Mouse (Mus musculus) limb, embryonic 15.5 days (tissue): ENCODE measurements around the gene Sarnp. TPM values are rescaled to one million over a fixed set of nuclear protein-coding genes. Genes with fewer than 3 reads are reported as not detected.

Experiments used
- ATAC-seq: fragments of 200-750 bp; cut with Nextera tagmentation; 2 replicates; pipeline ENCODE4 v1.8.0; 2017; ENCODE audit warnings: low read depth, moderate TSS enrichment; ENCODE audit not compliant: insufficient number of reproducible peaks, low FRiP score, low TSS enrichment
- H3K27ac ChIP-seq: fragments of 300-500 bp; sonication (generic); 2 replicates; pipeline ENCODE4 v1.5.1; 2015; ENCODE audit warnings: moderate library complexity, mild to moderate bottlenecking, inconsistent platforms
- H3K27me3 ChIP-seq: fragments of 300-500 bp; sonication (generic); 2 replicates; pipeline ENCODE4 v1.6.1; 2015; ENCODE audit warnings: inconsistent platforms
- H3K36me3 ChIP-seq: fragments of 300-500 bp; sonication (generic); 2 replicates; pipeline ENCODE4 v1.6.1; 2015; ENCODE audit warnings: inconsistent platforms
- H3K4me1 ChIP-seq: fragments of 300-500 bp; sonication (generic); 2 replicates; pipeline ENCODE4 v1.6.1; 2015; ENCODE audit warnings: inconsistent platforms
- H3K4me2 ChIP-seq: fragments of 300-500 bp; sonication (generic); 2 replicates; pipeline ENCODE4 v1.6.1; 2015; ENCODE audit warnings: mild to moderate bottlenecking, inconsistent platforms
- H3K4me3 ChIP-seq: fragments of 300-500 bp; sonication (generic); 2 replicates; pipeline ENCODE4 v1.5.1; 2015; ENCODE audit warnings: mild to moderate bottlenecking, inconsistent platforms
- H3K9ac ChIP-seq: fragments of 300-500 bp; sonication (generic); 2 replicates; pipeline ENCODE4 v1.6.1; 2015; ENCODE audit warnings: inconsistent platforms
- H3K9me3 ChIP-seq: fragments of 300-500 bp; sonication (generic); 2 replicates; pipeline ENCODE4 v1.6.1; 2016; ENCODE audit warnings: inconsistent platforms
- WGBS: fragments of 180-500 bp; shearing (Covaris S2); methylation state at CpG from one replicate; pipeline ENCODE4 v1.1.7; 2015; 5-methylcytosine and 5-hydroxymethylcytosine counted together
- polyA plus RNA-seq: library from polyadenylated mRNA; unstranded; fragments of >200 nt; fragmentation: Nextera tagmentation; extraction: Ambion mirVana; gene quantifications from 2 replicates; pipeline ENCODE4 v1.2.1, GENCODE M21; 2015

Sarnp gene
- polyA plus RNA-seq, 1 experiment from 2014 or later = 180 TPM

DNA sequence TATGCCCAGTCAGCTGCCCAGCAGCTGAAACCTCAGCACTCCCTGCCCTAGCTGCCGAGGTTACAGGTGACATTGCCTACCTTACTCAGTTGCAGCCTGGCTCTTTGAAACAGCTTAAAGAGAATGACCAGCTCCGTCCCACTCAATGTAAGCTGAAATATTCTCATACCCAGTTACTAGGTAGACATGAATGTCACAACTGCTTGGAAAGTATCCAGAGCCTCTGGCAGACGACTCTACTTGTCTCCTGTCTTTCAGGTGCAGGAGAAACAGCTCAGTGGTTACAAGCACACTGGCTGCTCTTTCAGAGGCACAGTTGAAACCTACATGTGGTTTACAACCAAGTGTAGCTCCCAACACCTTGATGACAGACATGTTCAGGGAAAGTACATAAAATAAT, 53.2 kb downstream of the Sarnp start:
- Histone ChIP-seq H3K4me1 (no peaks in the 10 kb centered on the region), H3K36me3 (peaks cover 65% of the 10 kb centered on the region)
- WGBS = 84% methylated on average over 3 of the region's 3 CpGs

DNA sequence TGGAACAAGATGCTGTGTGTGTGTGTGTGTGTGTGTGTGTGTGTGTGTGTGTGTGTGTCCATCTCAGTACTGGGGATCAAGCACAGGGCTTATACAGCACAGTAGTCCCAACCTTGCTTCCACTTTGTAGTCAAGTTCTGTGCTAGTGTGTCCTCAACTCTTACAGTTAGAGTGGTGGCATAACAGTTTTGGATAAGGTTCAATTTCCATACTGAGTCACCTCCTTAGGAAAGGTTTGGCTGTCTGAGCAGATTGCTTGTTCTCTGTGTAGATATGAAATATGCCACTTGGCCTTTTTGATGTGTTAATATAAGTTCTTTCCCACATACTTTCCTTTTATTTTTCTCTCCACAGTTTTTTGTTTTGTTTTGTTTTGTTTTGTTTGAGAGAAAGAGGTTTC, 61.2 kb downstream of the Sarnp start:
- Histone ChIP-seq H3K27me3 (no peaks in the 10 kb centered on the region), H3K9ac (no peak overlapping the region), H3K4me3 (no peak overlapping the region), H3K4me2 (no peak overlapping the region), H3K9me3 (no peaks in the 10 kb centered on the region), H3K36me3 (peaks cover 49% of the 10 kb centered on the region), H3K27ac (no peak overlapping the region), H3K4me1 (no peaks in the 10 kb centered on the region)
- no peak for ATAC-seq

More for the DNA sequence above, 53.2 kb downstream of the Sarnp start:
- no peak overlapping the region for H3K27ac ChIP-seq
- ATAC-seq = no peak
- no peak overlapping the region for H3K4me3 ChIP-seq
- no peaks in the 10 kb centered on the region for H3K27me3 ChIP-seq
- H3K9ac ChIP-seq = no peak overlapping the region
- no peaks in the 10 kb centered on the region for H3K9me3 ChIP-seq
- no peak overlapping the region for H3K4me2 ChIP-seq

DNA sequence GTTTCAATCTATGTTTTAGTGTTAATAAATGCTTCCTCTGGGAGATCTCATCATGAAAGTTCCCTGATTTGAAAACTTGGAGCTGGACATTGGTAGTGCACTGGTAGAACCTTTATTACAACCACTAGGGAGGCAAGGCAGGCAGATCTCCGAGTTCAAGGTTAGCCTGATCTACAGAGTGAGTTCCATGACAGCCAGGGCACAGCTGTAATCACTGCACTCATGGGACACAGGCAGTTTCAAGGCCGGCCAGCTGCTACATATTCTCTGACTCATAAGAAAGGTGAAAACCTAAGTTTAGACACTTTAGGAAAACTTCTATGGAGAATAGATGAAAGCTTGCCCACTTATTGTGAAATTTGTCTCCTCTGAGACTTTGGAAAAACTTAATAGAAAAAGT, 61.7 kb downstream of the Sarnp start:
- Histone ChIP-seq H3K9ac (no peak overlapping the region), H3K4me1 (no peaks in the 10 kb centered on the region), H3K4me2 (no peak overlapping the region), H3K36me3 (peaks cover 44% of the 10 kb centered on the region), H3K27ac (no peak overlapping the region), H3K4me3 (no peak overlapping the region), H3K27me3 (no peaks in the 10 kb centered on the region), H3K9me3 (no peaks in the 10 kb centered on the region)
- no peak for ATAC-seq
- WGBS = 75% methylated on average over 2 of the region's 2 CpGs

DNA sequence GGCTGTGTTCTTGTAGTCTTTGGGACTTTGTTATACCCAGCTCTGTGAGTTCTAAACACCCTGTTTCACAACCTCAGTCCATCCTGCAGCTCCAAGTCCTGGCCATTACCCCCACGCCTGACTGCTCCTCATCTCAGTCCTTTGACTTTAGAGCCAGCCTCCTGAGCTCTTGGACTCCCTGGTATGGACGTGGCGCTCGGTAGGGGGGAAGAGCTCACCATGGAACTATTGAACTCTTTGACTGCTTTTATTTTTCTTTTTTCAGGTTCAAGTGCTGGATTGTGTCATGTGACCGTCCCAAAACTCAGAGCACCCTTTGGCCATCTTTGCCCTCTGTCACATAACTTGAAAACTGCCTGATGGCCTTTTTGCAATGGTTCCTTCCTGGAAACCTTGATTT, 64.9 kb downstream of the Sarnp start:
- H3K4me1 ChIP-seq = peaks cover 7% of the 10 kb centered on the region; the same call in 1 of the 2 replicates
- no peak overlapping the region for H3K9ac ChIP-seq
- no peak for ATAC-seq
- WGBS = 90% methylated on average over 5 of the region's 5 CpGs
- no peak overlapping the region for H3K4me2 ChIP-seq
- H3K27me3 ChIP-seq = no peaks in the 10 kb centered on the region
- no peaks in the 10 kb centered on the region for H3K9me3 ChIP-seq
- no peak overlapping the region for H3K4me3 ChIP-seq
- peaks cover 53% of the 10 kb centered on the region for H3K36me3 ChIP-seq
- no peak overlapping the region for H3K27ac ChIP-seq

DNA sequence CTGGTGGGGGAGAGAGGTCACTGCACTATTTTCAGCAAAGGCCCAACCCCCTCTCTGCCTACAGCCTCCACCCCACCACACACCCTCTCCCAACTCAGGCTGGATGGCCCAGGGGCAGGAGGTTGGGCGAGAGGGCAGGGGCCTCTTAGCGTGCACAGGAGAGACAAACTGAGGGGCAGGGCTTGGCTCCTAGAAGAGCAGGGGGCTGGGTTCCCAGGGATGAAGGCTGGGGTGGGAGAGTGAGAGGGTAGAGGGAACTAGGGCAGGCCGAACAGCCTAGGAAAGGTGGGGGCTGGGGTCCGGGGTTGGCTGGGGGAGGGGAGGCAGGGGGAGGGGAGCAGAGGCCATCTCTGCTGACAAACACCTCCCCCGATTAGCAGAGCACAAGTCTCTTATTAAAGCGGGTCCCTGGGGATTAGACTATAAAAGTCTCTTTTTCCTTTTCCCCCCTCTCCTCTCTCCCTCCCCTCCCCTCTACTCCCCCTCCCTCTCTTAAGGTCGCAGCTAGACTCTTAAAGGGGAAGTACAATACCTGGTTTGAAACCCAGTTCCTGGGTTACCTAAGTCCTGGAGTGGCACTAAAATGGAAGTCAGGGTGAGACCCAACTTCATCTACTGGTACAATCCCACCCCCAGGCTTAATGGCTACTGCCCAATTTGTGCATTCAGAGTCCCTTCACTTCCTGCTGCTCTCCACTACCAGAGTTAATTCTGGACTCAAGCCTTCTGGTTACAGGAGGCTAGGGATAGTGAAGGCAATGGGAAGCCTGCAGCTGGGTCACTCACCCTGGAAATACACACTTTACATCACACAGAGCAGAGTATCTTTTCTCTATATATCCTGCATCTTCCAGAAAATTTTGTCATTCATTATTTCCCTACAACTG, 72.1 kb downstream of the Sarnp start:
- 0 out of 2 replicates have a peak overlapping the region, but pooled peaks have one; percentile 14 for H3K9ac ChIP-seq
- H3K9me3 ChIP-seq = no peaks in the 10 kb centered on the region
- no peaks in the 10 kb centered on the region for H3K27me3 ChIP-seq
- 0 out of 2 replicates have a peak, but pooled peaks have one; percentile 17 for ATAC-seq
- H3K27ac ChIP-seq = peak overlapping the region; percentile 62
- peaks cover 27% of the 10 kb centered on the region for H3K36me3 ChIP-seq
- WGBS = under 1% methylated on average over 7 of the region's 7 CpGs
- peak overlapping the region; percentile 80 for H3K4me2 ChIP-seq
- H3K4me1 ChIP-seq = peaks cover 38% of the 10 kb centered on the region
- H3K4me3 ChIP-seq = peak overlapping the region; percentile 77

DNA sequence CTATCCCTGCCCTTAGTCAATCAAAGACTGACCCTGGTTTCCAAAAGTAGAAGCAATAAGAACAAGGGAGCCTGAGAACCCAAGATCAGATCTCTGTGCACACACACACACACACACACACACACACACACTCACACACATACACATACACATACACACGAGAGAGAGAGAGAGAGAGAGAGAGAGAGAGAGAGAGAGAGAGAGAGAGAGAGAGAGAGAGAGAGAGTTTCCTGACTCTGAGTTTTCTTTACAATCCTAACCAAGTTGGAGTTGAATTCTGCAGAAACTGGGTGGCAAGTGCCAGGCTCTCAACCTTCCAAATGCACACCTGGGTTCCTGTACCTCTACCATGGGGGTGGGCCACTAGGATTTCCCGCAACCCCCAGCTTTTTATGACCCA, 72.7 kb downstream of the Sarnp start:
- no peaks in the 10 kb centered on the region for H3K9me3 ChIP-seq
- no peak overlapping the region for H3K9ac ChIP-seq
- no peaks in the 10 kb centered on the region for H3K27me3 ChIP-seq
- peak overlapping the region; percentile 93; the same call in 1 of the 2 replicates for H3K27ac ChIP-seq
- peaks cover 38% of the 10 kb centered on the region for H3K4me1 ChIP-seq
- WGBS = 9% methylated on average over 1 of the region's 2 CpGs
- peak overlapping the region; percentile 80 for H3K4me2 ChIP-seq
- H3K4me3 ChIP-seq = peak overlapping the region; percentile 77
- no peak for ATAC-seq
- peaks cover 22% of the 10 kb centered on the region for H3K36me3 ChIP-seq

DNA sequence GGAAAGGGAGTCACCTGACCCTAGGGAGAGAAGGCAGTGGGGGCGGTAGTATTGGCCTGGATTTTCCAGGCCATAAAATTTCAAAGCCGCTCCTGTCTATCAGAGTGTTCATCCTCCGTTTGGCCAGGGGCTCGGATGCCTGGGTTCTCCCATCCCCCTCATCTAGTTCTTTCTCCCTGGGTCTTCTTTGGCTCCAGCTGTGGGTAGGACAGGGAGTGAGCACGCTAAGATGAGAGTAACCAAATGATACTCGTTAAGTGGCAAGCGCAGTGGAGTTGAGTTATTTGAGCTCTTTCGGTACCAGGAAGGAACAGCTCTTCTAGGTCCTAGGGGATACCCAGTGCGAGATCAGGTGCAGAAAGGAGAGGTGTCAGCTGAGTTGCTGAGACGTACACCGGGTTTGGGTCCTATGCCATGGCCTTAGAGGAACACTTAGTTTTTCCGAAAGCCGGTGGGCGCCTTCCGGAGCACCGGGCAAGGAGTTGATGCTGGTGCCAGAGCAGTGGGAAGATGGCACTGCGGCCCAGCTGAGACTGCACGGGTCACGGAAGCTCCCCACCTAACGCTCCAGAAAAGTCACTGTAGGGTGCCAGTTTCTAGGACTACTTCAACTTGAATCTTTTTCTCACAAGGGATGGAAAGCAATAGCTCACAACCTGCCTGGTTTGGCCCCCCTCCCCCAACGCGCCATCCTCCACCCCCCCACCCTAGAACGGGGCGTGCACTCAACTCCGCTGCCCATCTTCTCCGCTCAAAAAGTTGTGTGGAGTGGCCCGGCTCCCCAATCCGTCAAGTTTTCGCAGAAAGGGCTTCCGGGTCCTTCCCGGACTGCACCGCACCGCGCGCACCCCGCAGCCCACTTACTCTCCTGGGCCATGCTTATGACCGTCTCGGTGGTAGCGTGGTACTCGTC, 73.5 kb downstream of the Sarnp start:
- H3K27me3 ChIP-seq = no peaks in the 10 kb centered on the region
- peaks cover 44% of the 10 kb centered on the region for H3K4me1 ChIP-seq
- peak overlapping the region; percentile 77 for H3K4me3 ChIP-seq
- peak overlapping the region; percentile 93 for H3K27ac ChIP-seq
- peak; percentile 8; the same call in 1 of the 2 replicates for ATAC-seq
- peak overlapping the region; percentile 80 for H3K4me2 ChIP-seq
- no peaks in the 10 kb centered on the region for H3K9me3 ChIP-seq
- under 1% methylated on average over 40 of the region's 40 CpGs for WGBS
- peaks cover 14% of the 10 kb centered on the region for H3K36me3 ChIP-seq
- H3K9ac ChIP-seq = peak overlapping the region; percentile 73

DNA sequence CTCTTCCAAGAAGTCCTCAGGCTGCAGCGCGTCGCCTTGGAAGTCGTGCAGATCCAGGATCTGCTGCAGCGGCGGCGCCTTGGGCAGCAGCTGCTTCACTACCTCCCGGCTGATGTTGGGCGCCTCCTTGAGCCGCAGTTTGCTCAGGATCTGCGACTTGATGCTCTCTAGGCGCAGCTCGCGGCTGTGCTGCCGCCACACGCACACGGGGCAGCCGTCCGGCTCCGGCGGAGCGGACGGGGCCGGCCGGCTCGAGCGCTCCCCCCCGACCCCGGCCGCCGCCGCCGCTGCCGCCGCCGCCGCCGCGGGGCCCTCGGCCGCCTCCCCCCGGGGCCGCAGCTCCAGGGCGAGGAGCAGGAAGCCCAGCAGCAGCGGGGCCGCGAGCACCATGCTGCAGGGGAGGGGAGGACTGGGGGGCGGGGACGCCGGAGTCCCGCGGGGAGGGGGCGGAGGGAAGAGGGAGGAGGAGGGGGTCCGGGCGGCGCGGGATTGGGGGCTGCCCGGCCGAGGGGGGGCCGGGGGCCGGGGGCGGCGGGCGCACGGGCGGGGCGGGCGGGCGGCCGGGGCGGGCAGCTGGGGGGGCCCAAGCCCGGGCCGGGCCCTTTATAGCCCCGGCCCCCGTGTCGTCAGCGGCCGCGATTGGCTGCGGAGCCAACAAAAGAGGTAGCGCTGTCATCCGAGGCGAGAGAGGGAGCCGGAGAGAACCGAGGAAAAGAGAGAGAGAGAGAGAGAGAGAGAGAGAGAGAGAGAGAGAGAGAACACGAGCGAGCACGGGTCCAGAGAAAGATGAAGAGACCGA, 74.4 kb downstream of the Sarnp start, which contains the start of gene Gdf11:
TSS of gene Gdf11 (minus strand) at position 423 of the 799 bp plus-strand sequence.
- H3K27me3 ChIP-seq = peaks cover 7% of the 10 kb centered on the region
- H3K4me3 ChIP-seq = peak within 1 kb of the TSS; percentile 77
- peaks cover 9% of the 10 kb centered on the region; the same call in 1 of the 2 replicates for H3K36me3 ChIP-seq
- H3K9ac ChIP-seq = peak within 1 kb of the TSS; percentile 73
- under 1% methylated on average over 46 of the region's 89 CpGs for WGBS
- H3K4me1 ChIP-seq = peaks cover 49% of the 10 kb centered on the region
- no peaks in the 10 kb centered on the region for H3K9me3 ChIP-seq
- ATAC-seq = peak; percentile 66
- H3K27ac ChIP-seq = peak within 1 kb of the TSS; percentile 93
- peak within 1 kb of the TSS; percentile 80 for H3K4me2 ChIP-seq

DNA sequence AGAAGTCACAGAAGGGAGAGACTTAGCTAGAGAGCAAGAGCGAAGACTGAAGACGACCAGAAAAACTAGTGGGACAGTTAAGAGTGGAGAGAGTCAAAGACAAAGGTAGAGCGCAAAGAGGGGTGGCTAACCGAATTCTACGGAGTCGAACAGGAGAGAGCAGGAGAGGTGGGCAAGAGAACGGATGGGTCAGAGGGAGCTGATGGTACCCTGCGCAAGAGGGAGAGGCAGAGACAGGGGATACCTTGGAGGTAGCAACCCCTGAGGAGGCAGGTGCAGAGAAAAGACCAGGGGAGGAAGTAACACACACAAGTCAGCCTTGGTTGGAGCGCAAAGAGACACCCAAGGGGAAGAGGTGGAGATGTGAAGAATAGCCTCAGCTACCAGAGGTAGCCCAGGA, 75.1 kb downstream of the Sarnp start:
- Histone ChIP-seq H3K4me2 (peak overlapping the region; percentile 80), H3K4me3 (peak overlapping the region; percentile 77), H3K9ac (peak overlapping the region; percentile 73; the same call in 1 of the 2 replicates), H3K27me3 (peaks cover 11% of the 10 kb centered on the region), H3K27ac (peak overlapping the region; percentile 93), H3K9me3 (no peaks in the 10 kb centered on the region), H3K36me3 (0 out of 2 replicates have a peak, but pooled peaks cover 3% of the 10 kb centered on the region), H3K4me1 (peaks cover 51% of the 10 kb centered on the region)
- 4% methylated on average over 9 of the region's 9 CpGs for WGBS
- ATAC-seq = no peak

DNA sequence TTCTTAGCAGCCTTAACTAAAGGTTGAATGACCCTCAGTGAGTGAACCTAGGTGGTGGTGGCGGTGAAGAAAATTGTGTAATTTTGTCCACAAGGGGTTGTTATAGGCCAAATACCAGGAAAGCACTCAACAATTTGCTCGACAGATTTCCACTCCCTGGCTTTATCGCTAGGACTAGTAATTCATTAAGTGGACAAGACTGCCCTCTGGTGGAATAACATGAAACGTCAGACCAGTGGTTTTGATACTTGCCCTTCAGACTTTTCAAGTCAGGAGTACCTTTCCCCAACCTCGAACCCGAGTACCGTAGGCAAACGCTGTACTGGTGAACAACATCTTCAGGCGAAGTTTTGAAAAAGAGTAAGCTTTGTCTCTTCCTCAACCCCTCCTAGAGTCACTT, 78.3 kb downstream of the Sarnp start:
- Histone ChIP-seq H3K27ac (no peak overlapping the region), H3K9ac (no peak overlapping the region), H3K9me3 (no peaks in the 10 kb centered on the region), H3K36me3 (no peaks in the 10 kb centered on the region), H3K4me2 (peak overlapping the region; percentile 35), H3K27me3 (peaks cover 11% of the 10 kb centered on the region), H3K4me1 (peaks cover 33% of the 10 kb centered on the region), H3K4me3 (peak overlapping the region; percentile 12; the same call in 1 of the 2 replicates)
- WGBS = under 1% methylated on average over 9 of the region's 9 CpGs
- ATAC-seq = no peak
